Mouse (Mus musculus) midbrain, postnatal 0 days (tissue): ENCODE data around the gene Lemd1. TPM values are rescaled to one million over a fixed set of nuclear protein-coding genes. Genes with fewer than 3 reads are reported as not detected.

Experiments
- ATAC-seq: fragments of 200-750 bp; cut with Nextera tagmentation; 2 replicates; pipeline ENCODE4 v1.8.0; 2017; ENCODE audit warnings: moderate number of reproducible peaks, mild to moderate bottlenecking, moderate TSS enrichment, moderate library complexity; ENCODE audit not compliant: low FRiP score
- DNase-seq: peaks from one replicate; pipeline ENCODE4 v3.0.0-alpha.2; 2015; ENCODE audit warnings: low spot score
- H3K27ac ChIP-seq: fragments of 300-500 bp; sonication (generic); 2 replicates; pipeline ENCODE4 v1.5.1; 2014; ENCODE audit warnings: low read depth, mild to moderate bottlenecking, low read length, mixed read lengths
- H3K27me3 ChIP-seq: fragments of 300-500 bp; sonication (generic); 2 replicates; pipeline ENCODE4 v1.6.1; 2014; ENCODE audit warnings: low read length, control low read depth, mixed read lengths; ENCODE audit not compliant: insufficient read depth
- H3K36me3 ChIP-seq: fragments of 300-500 bp; sonication (generic); 2 replicates; pipeline ENCODE4 v1.6.1; 2014; ENCODE audit warnings: low read length, control low read depth, mixed read lengths; ENCODE audit not compliant: insufficient read depth
- H3K4me1 ChIP-seq: fragments of 300-500 bp; sonication (generic); 2 replicates; pipeline ENCODE4 v1.6.1; 2014; ENCODE audit warnings: mild to moderate bottlenecking, control low read depth, antibody characterized with exemption, low read length, mixed read lengths; ENCODE audit not compliant: insufficient read depth
- H3K4me2 ChIP-seq: fragments of 300-500 bp; sonication (generic); 2 replicates; pipeline ENCODE4 v1.6.1; 2014; ENCODE audit warnings: low read depth, mild to moderate bottlenecking, low read length, mixed read lengths; ENCODE audit not compliant: poor library complexity, severe bottlenecking
- H3K4me3 ChIP-seq: fragments of 300-500 bp; sonication (generic); 2 replicates; pipeline ENCODE4 v1.5.1; 2014; ENCODE audit warnings: low read depth, mild to moderate bottlenecking, low read length, moderate library complexity
- H3K9ac ChIP-seq: fragments of 300-500 bp; sonication (generic); replicated peaks from 2 replicates; pipeline ENCODE4 v1.6.1; 2014; ENCODE audit warnings: mild to moderate bottlenecking, low read length, moderate library complexity, mixed read lengths; ENCODE audit not compliant: poor library complexity, severe bottlenecking
- H3K9me3 ChIP-seq: fragments of 300-500 bp; sonication (generic); 2 replicates; pipeline ENCODE4 v1.6.1; 2016; ENCODE audit warnings: low read length, control low read depth
- CTCF ChIP-seq: IDR thresholded peaks from 2 replicates; pipeline ENCODE4 v1.5.1; 2016; ENCODE audit warnings: antibody characterized with exemption, mild to moderate bottlenecking
- WGBS: fragments of 180-500 bp; shearing (Covaris S2); extraction: QIAGEN DNeasy Blood & Tissue Kit; methylation state at CpG from one replicate; pipeline ENCODE4 v1.1.7; 2014; 5-methylcytosine and 5-hydroxymethylcytosine counted together
- polyA plus RNA-seq: library from polyadenylated mRNA; unstranded; fragments of >200 nt; fragmentation: Nextera tagmentation; extraction: Ambion mirVana; gene quantifications from 2 replicates; pipeline ENCODE4 v1.2.1, GENCODE M21; 2015
- total RNA-seq: library from RNA; depleted of rRNA; stranded (reverse); fragments of >200 nt; gene quantifications from 2 replicates; pipeline ENCODE4 v1.2.3, GENCODE M21; 2014

Gene Lemd1
- total and polyA plus RNA-seq, 2 experiments from 2014 or later: 12.6 TPM

DNA sequence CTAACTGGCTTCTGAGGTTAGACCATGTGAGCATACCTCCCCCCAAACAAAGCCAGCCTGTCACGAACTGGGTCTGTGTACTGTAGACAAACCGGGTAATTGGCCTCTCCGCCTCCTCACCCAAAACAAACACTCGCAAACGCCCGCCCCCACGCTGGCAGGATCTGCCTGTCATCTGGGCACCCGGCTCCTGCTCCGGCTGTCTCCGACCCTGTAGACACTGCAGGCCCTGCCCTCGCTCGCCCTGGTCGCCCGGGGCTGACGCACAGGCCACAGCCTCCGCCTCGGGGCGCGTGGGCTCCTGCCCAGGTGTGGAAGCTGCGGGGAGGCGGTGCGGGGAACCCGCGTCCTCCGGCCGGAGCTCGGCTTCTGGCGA lies 107.2 kb downstream of the Lemd1 start, which contains the start of gene Klhdc8a:
Gene Klhdc8a, plus strand, starts transcription at position 202 of the 376 bp plus-strand sequence.
- Histone ChIP-seq H3K27ac (peak within 1 kb of the TSS; percentile 83), H3K27me3 (no peaks in the 10 kb centered on the region), H3K4me3 (peak within 1 kb of the TSS; percentile 67), H3K9ac (peak within 1 kb of the TSS; percentile 93), H3K36me3 (no peaks in the 10 kb centered on the region), H3K9me3 (no peaks in the 10 kb centered on the region), H3K4me1 (peaks cover 30% of the 10 kb centered on the region), H3K4me2 (peak within 1 kb of the TSS; percentile 97)
- no peak for TF ChIP-seq CTCF
- ATAC-seq (peak; percentile 71), DNase-seq (peak; percentile 67)
- 1% methylated on average over 24 of the region's 28 CpGs for WGBS

DNA sequence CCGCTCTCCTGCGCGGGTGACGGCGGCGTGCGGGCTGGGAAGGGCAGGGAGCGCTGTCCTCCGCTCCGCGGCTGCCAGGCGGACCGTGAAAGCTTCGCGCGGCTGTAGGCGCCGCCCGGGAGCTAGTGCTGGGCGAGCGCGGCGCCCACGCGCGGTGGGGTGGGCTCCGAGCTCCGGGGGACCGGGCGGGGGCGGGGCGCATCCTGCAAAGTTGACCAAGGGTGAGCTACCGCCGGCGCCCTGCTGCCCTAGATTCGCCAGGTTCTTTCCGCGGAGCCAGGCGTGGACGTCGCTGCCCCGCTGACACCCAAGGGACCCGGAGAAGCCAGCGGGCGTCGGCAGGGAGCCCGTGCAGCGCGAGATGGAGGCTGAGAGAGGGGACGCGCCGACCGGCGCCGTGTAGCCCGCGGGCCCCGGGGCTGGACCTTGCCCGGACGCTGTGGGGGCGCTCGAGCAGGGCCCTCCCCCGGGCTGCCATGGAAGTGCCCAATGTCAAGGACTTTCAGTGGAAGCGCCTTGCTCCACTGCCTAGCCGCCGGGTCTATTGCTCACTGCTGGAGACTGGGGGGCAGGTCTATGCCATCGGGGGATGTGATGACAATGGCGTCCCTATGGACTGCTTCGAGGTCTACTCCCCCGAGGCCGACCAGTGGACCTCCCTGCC lies 107.7 kb downstream of the Lemd1 start:
- Histone ChIP-seq H3K27ac (peak overlapping the region; percentile 83), H3K4me2 (peak overlapping the region; percentile 97), H3K36me3 (no peaks in the 10 kb centered on the region), H3K27me3 (no peaks in the 10 kb centered on the region), H3K9me3 (no peaks in the 10 kb centered on the region), H3K9ac (peak overlapping the region; percentile 93), H3K4me1 (peaks cover 30% of the 10 kb centered on the region), H3K4me3 (peak overlapping the region; percentile 67)
- under 1% methylated on average over 56 of the region's 71 CpGs for WGBS
- DNase-seq: no peak
- no peak; the same call in 1 of the 2 replicates for TF ChIP-seq CTCF
- ATAC-seq: peak; percentile 82

GRCm38 (mm10) chr1:132299744-132300143 lies 108.5 kb downstream of the Lemd1 start:
- no peaks in the 10 kb centered on the region for H3K27me3 ChIP-seq
- peak overlapping the region; percentile 97 for H3K4me2 ChIP-seq
- no peak overlapping the region for H3K27ac ChIP-seq
- H3K4me3 ChIP-seq: peak overlapping the region; percentile 67
- 0 out of 2 replicates have a peak overlapping the region, but pooled peaks have one; percentile 29 for H3K9ac ChIP-seq
- 75% methylated on average over 5 of the region's 5 CpGs for WGBS
- H3K4me1 ChIP-seq: peaks cover 30% of the 10 kb centered on the region
- H3K36me3 ChIP-seq: peaks cover 4% of the 10 kb centered on the region; the same call in 1 of the 2 replicates
- ATAC-seq (no peak), DNase-seq (no peak)
- no peaks in the 10 kb centered on the region for H3K9me3 ChIP-seq
- TF ChIP-seq CTCF: no peak

DNA sequence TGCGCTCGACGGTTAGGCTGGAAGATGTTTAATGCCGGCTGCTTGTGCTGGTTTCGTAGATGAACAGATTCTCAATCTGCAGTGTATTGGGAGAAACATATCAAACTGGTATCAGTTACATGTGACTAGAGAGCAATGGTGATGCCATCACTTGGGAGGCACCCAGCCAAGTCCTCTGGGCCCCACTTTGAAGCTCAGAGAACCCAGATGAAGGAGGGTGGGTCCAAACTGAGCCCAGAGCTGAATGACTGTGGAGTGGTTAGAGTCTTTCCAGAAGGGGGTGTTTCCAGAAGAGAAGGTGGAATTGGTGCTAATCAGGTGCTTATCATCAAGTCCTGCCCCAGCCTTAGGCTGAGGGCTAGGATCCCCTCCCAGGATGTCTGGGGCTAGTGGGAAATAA lies 110.0 kb downstream of the Lemd1 start:
- WGBS: 84% methylated on average over 5 of the region's 5 CpGs
- no peaks in the 10 kb centered on the region for H3K9me3 ChIP-seq
- H3K4me3 ChIP-seq: no peak overlapping the region
- ATAC-seq (no peak), DNase-seq (no peak)
- no peak for TF ChIP-seq CTCF
- H3K36me3 ChIP-seq: peaks cover 5% of the 10 kb centered on the region; the same call in 1 of the 2 replicates
- peak overlapping the region; percentile 97 for H3K4me2 ChIP-seq
- no peak overlapping the region for H3K27ac ChIP-seq
- peak overlapping the region; percentile 33; the same call in 1 of the 2 replicates for H3K9ac ChIP-seq
- peaks cover 25% of the 10 kb centered on the region for H3K4me1 ChIP-seq
- no peaks in the 10 kb centered on the region for H3K27me3 ChIP-seq

GRCm38 (mm10) chr1:132302341-132302866 lies 111.2 kb downstream of the Lemd1 start:
- H3K9ac ChIP-seq: peak overlapping the region; percentile 33; the same call in 1 of the 2 replicates
- peaks cover 23% of the 10 kb centered on the region for H3K4me1 ChIP-seq
- ATAC-seq: no peak

DNA sequence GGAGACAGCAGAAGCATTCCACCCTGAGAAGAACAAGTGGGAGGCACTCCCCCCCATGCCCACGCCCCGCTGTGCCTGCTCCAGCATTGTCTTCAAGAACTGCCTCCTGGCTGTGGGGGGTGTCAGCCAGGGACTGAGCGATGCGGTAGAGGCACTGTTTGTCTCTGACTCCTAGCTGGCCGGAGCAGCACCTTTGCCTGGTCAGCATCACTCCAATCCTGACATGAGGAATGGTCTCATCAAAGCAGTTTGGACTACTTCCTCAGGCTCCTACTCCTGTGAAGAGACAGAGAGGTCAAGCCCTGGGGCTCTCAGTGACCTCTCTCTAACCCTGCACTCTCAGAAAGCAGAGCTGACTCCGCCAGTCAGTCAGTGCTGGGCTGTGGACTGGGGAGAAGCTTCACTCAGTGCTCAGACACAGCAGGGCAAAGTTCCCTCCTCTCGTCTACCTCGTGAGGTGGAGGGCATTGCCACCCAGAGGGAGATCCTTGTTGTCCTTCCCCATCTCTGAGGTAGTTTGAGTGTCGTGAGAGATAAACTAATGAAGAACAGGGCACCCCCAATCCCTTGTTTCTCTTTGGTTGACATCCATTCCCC lies 113.5 kb downstream of the Lemd1 start:
- 66% methylated on average over 9 of the region's 9 CpGs for WGBS
- DNase-seq: no peak

More at GRCm38 (mm10) chr1:132302341-132302866, 111.2 kb downstream of the Lemd1 start:
- Histone ChIP-seq H3K9me3 (no peaks in the 10 kb centered on the region), H3K27ac (no peak overlapping the region), H3K4me3 (no peak overlapping the region), H3K36me3 (peaks cover 5% of the 10 kb centered on the region; the same call in 1 of the 2 replicates), H3K4me2 (no peak overlapping the region), H3K27me3 (no peaks in the 10 kb centered on the region)
- TF ChIP-seq CTCF: no peak
- 93% methylated on average over 9 of the region's 9 CpGs for WGBS
- no peak for DNase-seq

More for the DNA sequence above, 113.5 kb downstream of the Lemd1 start:
- Histone ChIP-seq H3K9ac (no peak overlapping the region), H3K4me1 (peaks cover 22% of the 10 kb centered on the region), H3K27ac (no peak overlapping the region), H3K27me3 (no peaks in the 10 kb centered on the region), H3K4me2 (no peak overlapping the region), H3K36me3 (peaks cover 5% of the 10 kb centered on the region; the same call in 1 of the 2 replicates), H3K9me3 (no peaks in the 10 kb centered on the region), H3K4me3 (no peak overlapping the region)
- ATAC-seq: no peak
- no peak for TF ChIP-seq CTCF
